Mouse (Mus musculus): ENCODE measurements around the gene Atxn7.
A peak's percentile ranks its signal among the peaks of the same experiment; 100 is the strongest.
"Not testable (repeated sequence)": the region's sequence is repeated elsewhere in the genome, so short reads cannot be mapped to it uniquely, and the experiment has no call there.

The Atxn7 gene

GRCm38 (mm10) chr14:13982174-13982573, 20.9 kb downstream of the Atxn7 start:
- no peak for DNase-seq (ENCODE audit: extremely low read depth, low read depth)

DNA sequence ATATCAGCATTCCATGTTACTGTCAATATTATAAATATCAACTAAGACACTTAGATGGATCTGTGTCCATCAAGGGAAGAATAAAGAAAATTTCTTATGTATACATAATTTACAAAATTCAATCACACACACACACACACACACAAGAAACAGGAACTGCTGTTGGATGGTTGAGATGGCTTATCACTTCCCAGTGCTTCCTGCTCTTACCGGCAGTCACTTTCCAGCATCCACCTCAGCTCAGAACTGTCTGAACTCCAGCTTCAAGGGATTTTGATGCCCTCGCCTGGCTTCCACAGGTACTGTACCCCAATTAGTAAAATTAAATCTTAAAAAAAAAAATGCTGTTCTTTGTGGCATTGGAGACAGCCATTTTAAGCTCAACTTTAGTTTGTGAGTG, 27.2 kb downstream of the Atxn7 start:
- DNase-seq (ENCODE audit: extremely low read depth, low read depth) = peak; percentile 39

GRCm38 (mm10) chr14:13990741-13991140, 29.5 kb downstream of the Atxn7 start:
- no peak for DNase-seq (ENCODE audit: extremely low read depth, low read depth)

DNA sequence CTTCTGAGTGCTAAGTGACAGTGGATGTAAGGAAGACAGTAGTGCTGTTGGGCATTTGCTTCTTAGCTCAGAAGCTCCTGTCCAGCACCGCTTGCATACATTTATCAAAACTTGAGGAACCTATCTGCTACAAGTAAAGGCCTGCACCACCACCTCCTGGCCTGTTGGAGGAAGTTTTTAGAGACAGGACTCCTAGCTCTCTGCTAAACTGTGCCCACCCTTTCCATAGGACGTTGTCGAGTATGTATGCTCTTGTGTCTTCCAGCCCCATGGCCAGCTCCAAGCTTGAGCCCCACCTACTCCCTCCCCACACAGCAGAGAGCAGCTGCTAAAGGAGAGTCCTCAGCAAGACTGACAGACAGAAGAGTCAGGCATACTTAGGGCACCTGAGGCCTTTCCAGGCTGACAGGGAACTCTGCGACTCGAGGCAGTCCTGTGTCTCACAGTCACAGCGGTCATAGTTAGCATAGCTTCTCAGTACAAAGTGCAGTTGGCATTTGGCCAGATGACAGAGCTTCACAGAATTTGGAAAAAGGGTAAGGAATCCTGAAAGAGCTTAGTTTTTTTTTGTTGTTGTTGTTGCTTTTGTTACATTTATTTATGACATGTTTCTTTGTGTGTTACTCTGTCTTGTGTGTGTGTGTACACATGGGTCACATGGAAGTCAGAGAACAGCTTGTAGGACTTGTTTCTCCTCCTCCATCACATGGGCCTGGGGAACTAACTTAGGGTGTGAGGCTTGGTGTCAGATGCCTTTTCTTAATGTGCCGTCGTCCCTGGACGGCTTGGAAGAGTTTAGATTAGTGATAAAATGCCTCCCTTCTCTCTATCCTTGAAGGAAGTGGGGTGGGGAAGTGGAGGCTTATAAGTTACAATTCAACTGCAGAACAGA, 34.2 kb downstream of the Atxn7 start:
- DNase-seq (ENCODE audit: extremely low read depth, low read depth) = no peak

- no peak for DNase-seq (ENCODE audit: extremely low read depth, low read depth)
Measured at GRCm38 (mm10) chr14:14002771-14003170, 41.5 kb downstream of the Atxn7 start.

GRCm38 (mm10) chr14:14009712-14010111, 48.5 kb downstream of the Atxn7 start:
- peak; percentile 66 for DNase-seq (ENCODE audit: extremely low read depth, low read depth)

DNA sequence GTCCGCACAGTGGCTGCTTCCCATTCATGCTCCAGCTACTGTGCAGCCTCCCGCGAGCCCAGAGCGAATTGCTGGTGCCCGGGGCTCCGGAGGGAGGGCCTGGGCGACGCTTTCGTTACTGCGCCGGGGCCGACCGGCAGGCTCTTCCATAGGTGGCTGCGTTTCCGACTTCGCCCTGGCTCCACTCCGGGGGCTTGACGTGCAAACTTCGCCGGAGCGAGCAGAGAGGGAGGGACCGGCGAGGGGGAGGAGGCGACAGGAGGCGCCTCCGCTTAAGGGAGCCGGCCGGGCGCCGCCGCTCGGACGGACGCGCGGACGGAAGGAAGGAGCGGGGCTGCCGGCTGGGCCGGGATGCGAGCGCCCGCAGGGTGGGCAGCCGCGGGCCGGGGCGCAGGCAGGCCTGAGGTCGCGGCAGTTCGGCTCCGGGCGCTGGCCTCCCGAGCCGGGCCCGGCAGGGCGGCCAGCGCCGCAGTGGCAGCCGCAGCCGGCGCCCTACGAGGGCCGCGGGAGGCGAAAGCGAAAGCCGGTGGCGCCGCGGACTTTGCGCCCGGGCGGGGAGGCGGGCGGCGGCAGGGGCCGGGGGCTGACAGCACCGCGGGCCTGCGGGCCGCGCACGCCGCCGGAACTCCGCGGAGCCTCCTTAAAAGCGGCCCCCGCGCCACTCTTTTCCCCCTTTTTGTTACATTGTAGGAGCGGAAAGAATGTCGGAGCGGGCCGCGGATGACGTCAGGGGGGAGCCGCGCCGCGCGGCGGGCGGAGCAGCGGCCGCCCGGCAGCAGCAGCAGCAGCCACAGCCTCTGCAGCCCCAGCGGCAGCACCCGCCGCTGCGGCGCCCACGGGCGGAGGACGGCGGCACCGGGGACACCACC, 51.4 kb downstream of the Atxn7 start:
- DNase-seq (ENCODE audit: extremely low read depth, low read depth) = peak; percentile 41

DNA sequence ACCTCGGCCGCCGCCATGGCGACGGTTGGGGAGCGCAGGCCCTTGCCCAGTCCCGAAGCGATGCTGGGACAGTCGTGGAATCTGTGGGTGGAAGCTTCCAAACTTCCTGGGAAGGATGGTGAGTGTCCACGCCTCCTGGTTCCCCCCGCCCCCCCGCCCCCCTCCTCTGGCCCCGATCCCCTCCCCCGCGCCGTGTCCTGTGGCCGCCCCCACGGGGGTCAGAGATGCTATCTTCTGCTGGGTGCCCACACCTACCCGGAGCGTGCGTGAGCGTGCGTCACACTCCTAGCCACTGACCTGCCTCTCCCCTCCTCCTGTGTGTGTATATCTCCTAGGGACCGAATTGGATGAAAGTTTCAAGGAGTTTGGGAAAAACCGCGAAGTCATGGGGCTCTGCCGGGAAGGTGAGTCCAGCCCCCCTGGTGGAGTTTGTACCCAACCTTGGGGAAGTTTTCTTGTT, 52.0 kb downstream of the Atxn7 start:
- DNase-seq (ENCODE audit: extremely low read depth, low read depth) = no peak

GRCm38 (mm10) chr14:14014636-14015375, 53.6 kb downstream of the Atxn7 start:
- DNase-seq (ENCODE audit: extremely low read depth, low read depth) = no peak

DNA sequence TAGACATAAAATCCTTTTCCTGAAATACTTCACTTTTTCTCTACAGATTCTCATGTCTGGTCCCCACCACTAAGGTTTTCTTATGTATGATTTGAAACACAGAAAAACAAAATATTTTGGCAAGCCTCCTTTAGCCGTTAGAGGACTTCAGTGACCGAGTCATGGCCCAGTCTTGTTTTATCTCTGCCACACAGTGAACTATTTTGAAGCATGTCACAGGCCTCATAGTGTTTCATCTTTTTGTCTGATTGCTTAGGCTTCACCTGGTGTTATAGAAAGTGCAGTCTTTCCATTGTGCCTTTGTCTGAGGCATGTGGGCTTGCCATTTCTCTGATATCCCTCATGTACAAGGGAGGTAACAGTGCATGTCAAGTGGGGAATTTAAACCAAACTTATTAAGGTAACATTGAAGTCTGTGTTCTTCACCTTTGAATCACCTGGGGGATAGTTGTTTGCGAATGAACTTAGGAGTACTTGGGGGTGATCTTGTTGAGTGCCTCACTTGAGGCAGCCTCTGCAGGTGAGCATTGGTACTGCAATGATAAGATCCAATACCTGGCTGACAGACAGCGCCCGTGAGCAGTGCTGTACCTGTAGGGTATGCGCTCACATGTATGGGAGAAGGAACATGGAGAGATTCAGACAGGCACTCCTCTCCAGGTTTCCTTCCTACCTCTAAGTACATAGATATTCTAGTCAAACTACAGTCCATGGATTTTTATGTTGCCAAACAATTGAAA, 58.1 kb downstream of the Atxn7 start:
- DNase-seq (ENCODE audit: extremely low read depth, low read depth) = no peak

- no peak for DNase-seq (ENCODE audit: extremely low read depth, low read depth)
Measured at GRCm38 (mm10) chr14:14021244-14021643, 60.0 kb downstream of the Atxn7 start.

- no peak for DNase-seq (ENCODE audit: extremely low read depth, low read depth)
Measured at GRCm38 (mm10) chr14:14025870-14026269, 64.6 kb downstream of the Atxn7 start.

- no peak for DNase-seq (ENCODE audit: extremely low read depth, low read depth)
Measured at GRCm38 (mm10) chr14:14030621-14031020, 69.4 kb downstream of the Atxn7 start.

- DNase-seq (ENCODE audit: extremely low read depth, low read depth) = no peak
Measured at GRCm38 (mm10) chr14:14032842-14033241, 71.6 kb downstream of the Atxn7 start.

DNA sequence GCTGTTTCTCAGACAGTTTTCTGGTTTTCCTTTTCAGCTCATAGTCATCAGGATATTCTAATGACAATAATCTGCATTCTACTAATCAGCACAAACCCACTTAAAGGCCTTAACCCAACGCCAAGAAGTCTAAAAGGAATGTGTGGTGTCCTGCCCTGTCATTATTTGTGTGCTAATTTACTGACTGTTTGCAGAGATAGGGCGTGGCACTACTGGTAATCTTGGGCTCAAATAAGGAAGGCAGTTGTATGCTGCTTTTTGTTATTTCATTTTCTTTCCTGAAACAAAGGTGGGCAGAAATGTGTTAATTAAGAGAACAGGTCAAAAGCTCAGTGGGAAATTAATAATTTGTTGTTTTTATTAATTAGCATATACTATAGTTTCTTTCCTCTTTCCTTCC, 75.1 kb downstream of the Atxn7 start:
- DNase-seq (ENCODE audit: extremely low read depth, low read depth) = no peak

DNA sequence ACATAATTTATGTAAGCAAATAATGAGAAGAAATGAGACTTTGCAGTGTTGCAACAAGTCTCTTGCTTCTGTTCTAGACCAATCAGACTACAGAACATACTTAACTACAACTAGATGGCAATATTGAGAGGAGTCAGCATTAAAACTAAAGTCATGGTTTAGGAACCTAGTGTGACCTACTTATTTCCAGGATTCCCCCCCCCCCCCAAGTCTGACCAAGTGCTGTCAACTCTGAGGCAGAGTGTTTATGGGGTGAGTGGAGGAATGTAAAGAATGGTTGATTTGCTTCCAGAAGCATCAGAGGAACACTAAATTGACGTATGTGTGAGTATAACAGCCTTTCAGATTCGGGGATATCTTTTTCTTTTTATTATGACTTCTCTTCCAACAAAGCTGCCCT, 77.0 kb downstream of the Atxn7 start:
- no peak for DNase-seq (ENCODE audit: extremely low read depth, low read depth)

GRCm38 (mm10) chr14:14042336-14042735, 81.1 kb downstream of the Atxn7 start:
- DNase-seq (ENCODE audit: extremely low read depth, low read depth) = no peak

GRCm38 (mm10) chr14:14054386-14054785, 93.1 kb downstream of the Atxn7 start:
- DNase-seq (ENCODE audit: extremely low read depth, low read depth) = no peak

GRCm38 (mm10) chr14:14059606-14060005, 98.4 kb downstream of the Atxn7 start:
- not testable (repeated sequence) for DNase-seq (ENCODE audit: extremely low read depth, low read depth)

DNA sequence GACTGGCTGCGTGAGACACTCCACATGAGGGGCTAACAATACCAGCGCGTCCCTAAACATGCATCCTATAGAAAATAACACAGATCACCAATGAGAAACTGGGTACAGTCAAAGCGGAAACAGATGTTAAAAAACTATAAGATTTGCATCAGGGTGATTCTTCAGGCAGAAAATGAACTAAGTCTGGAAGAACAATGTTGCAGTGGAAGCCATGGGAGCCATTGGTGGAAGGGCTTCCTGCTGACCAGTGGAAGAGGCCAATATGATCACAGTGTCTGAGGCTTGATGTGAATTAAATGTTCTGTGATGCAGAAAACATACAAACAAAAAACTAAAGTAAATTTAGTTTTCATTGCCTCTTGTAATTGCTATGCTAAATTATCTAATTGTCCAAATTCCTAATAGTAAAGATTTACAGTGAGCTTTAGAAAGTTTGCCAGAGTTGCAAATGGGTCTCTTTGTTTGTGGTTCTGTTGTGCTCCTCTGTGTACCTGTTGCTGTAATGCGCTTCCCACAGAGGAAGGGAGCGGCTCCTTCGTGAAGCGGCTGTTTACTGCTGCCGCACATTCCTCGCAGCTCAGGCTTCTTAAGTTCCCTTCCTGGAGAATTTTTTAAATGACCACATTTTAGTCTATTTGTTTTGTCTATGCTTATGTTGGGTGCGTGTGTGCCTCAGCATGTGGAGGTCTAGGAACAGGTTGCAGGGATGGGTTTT, 101.4 kb downstream of the Atxn7 start:
- no peak for DNase-seq (ENCODE audit: extremely low read depth, low read depth)
